9 mouse cellular contexts compared by ENCODE assay signal in genomic region chr9:53934179-53934578, GRCm38 (mm10). TPM values are rescaled to one million over a fixed set of nuclear protein-coding genes. Genes with fewer than 3 reads are reported as not detected.
DNase-seq lines count a peak whose midpoint lies in the region; ATAC-seq and TF ChIP-seq lines count a peak whose summit lies in the region.
"Had no signal": no experiment of that assay in that cellular context is flagged by ENCODE, and none has a peak within 500 bp of the region (broad histone marks: within the 10 kb centered on the region; RNA-seq: fewer than 3 reads in every experiment).

No protein-coding gene starts in this region.

- intact Hi-C loops in left cerebral cortex, postnatal 10 days (cut with DNase I) = no loop called here

- no peak overlapping the region for H3K4me3 ChIP-seq in hindbrain, embryonic 10.5 days
- H3K4me3 ChIP-seq in hindbrain, embryonic 13.5 days = no peak overlapping the region
- H3K4me3 ChIP-seq in ES-Bruce4 (ENCODE audit: low read depth, low read length) = no peak overlapping the region
- H3K4me3 ChIP-seq in heart, embryonic 10.5 days = no peak overlapping the region

- ATAC-seq in hindbrain, embryonic 13.5 days (ENCODE audit: low FRiP score) = no peak
- peak; percentile 73 for ATAC-seq in frontal cortex, adult (ENCODE audit: low TSS enrichment)

- DNase-seq in hindbrain, embryonic 10.5 days (ENCODE audit: low spot score) = peak; percentile 53
- peak; percentile 70 for DNase-seq in cerebellum, adult 11 months
- DNase-seq in left cerebral cortex, postnatal 10 days (ENCODE audit: extremely low spot score in 1 of 2, low spot score in 2 of 2) = peak; percentile 42 to 43
- peak; percentile 42 for DNase-seq in retina, postnatal 7 days (ENCODE audit: low read depth, low spot score)
- no peak for DNase-seq in heart, embryonic 10.5 days (ENCODE audit: low spot score)

- H3K36me3 ChIP-seq in hindbrain, embryonic 10.5 days = no peaks in the 10 kb centered on the region
- peaks cover 8% of the 10 kb centered on the region for H3K36me3 ChIP-seq in hindbrain, embryonic 13.5 days
- no peaks in the 10 kb centered on the region for H3K36me3 ChIP-seq in ES-Bruce4 (ENCODE audit: control insufficient read depth, insufficient read depth, low read length, poor library complexity, severe bottlenecking)
- H3K36me3 ChIP-seq in heart, embryonic 10.5 days = no peaks in the 10 kb centered on the region

- H3K27me3 ChIP-seq in hindbrain, embryonic 10.5 days (ENCODE audit: insufficient read depth, poor library complexity, severe bottlenecking) = no peaks in the 10 kb centered on the region
- H3K27me3 ChIP-seq in hindbrain, embryonic 13.5 days = no peaks in the 10 kb centered on the region
- peaks cover 3% of the 10 kb centered on the region; the same call in 1 of the 2 replicates for H3K27me3 ChIP-seq in ES-Bruce4 (ENCODE audit: control insufficient read depth, insufficient read depth, low read length, poor library complexity, severe bottlenecking)
- no peaks in the 10 kb centered on the region for H3K27me3 ChIP-seq in heart, embryonic 10.5 days (ENCODE audit: insufficient read depth, poor library complexity, severe bottlenecking)

- H3K9me3 ChIP-seq in hindbrain, embryonic 10.5 days = no peaks in the 10 kb centered on the region
- H3K9me3 ChIP-seq in hindbrain, embryonic 13.5 days = no peaks in the 10 kb centered on the region
- no peaks in the 10 kb centered on the region for H3K9me3 ChIP-seq in ES-Bruce4 (replicated peaks; ENCODE audit: control insufficient read depth, insufficient read depth, low read length, poor library complexity, severe bottlenecking)
- no peaks in the 10 kb centered on the region for H3K9me3 ChIP-seq in heart, embryonic 10.5 days

- WGBS in hindbrain, embryonic 10.5 days = 73% methylated on average over 13 of the region's 13 CpGs
- 74% methylated on average over 13 of the region's 13 CpGs for WGBS in hindbrain, embryonic 13.5 days
- 72% methylated on average over 13 of the region's 13 CpGs for WGBS in heart, embryonic 10.5 days

- no peak overlapping the region for H3K9ac ChIP-seq in hindbrain, embryonic 13.5 days
- no peak overlapping the region for H3K9ac ChIP-seq in ES-Bruce4 (ENCODE audit: low read depth, poor library complexity, severe bottlenecking)

- H3K4me2 ChIP-seq in hindbrain, embryonic 13.5 days = no peak overlapping the region

- TF ChIP-seq EP300 in ES-Bruce4 (IDR thresholded peaks at IDR 0.05; ENCODE audit: insufficient read depth, low read depth, low read length) = no peak

- no peak for TF ChIP-seq POLR2A in ES-Bruce4 (IDR thresholded peaks at IDR 0.05; ENCODE audit: insufficient read depth, low read length)

- H3K4me1 ChIP-seq in hindbrain, embryonic 10.5 days (replicated peaks) = 0 out of 2 replicates have a peak, but pooled peaks cover 8% of the 10 kb centered on the region
- H3K4me1 ChIP-seq in hindbrain, embryonic 13.5 days (replicated peaks) = peaks cover 18% of the 10 kb centered on the region
- no peaks in the 10 kb centered on the region for H3K4me1 ChIP-seq in ES-Bruce4 (ENCODE audit: control insufficient read depth, insufficient read depth, low read length)
- H3K4me1 ChIP-seq in heart, embryonic 10.5 days = 0 out of 2 replicates have a peak, but pooled peaks cover 4% of the 10 kb centered on the region

- TF ChIP-seq CTCF in ES-Bruce4 (IDR thresholded peaks at IDR 0.05; ENCODE audit: low read depth, low read length) = peak; percentile 73

- no peak overlapping the region for H3K27ac ChIP-seq in hindbrain, embryonic 10.5 days
- H3K27ac ChIP-seq in hindbrain, embryonic 13.5 days = no peak overlapping the region
- H3K27ac ChIP-seq in ES-Bruce4 (ENCODE audit: insufficient read depth, low read length) = no peak overlapping the region
- no peak overlapping the region for H3K27ac ChIP-seq in heart, embryonic 10.5 days

RNA-seq across cellular contexts. Expression of gene Elmod1, which starts 40.9 kb away (rescaled TPM):
- 0.80 and 1.2 TPM in 2 replicates for polyA plus RNA-seq in hindbrain, embryonic 10.5 days (2016; fragmentation: Nextera tagmentation; extraction: Ambion mirVana)
- polyA plus RNA-seq in hindbrain, embryonic 13.5 days (2015; fragmentation: Nextera tagmentation; extraction: Ambion mirVana) = 18.4 and 19.7 TPM in 2 replicates
- polyA plus RNA-seq in ES-Bruce4 (2011; ENCODE audit: insufficient read depth, insufficient read length, low read depth, missing spikeins) = 0.36 TPM in 1 of 2 replicates, not detected in the other
- total RNA-seq in left cerebral cortex, postnatal 10 days (2021) = 100 to 1,000 TPM; 180 to 198 TPM
- polyA plus RNA-seq in heart, embryonic 10.5 days (2016; fragmentation: Nextera tagmentation; extraction: Ambion mirVana) = not detected in 2 replicates
- total RNA-seq: hematopoietic stem cell, adult 5-6 weeks had no signal
